Mouse (Mus musculus): ENCODE results near the gene Lhfpl4. TPM values are rescaled to one million over a fixed set of nuclear protein-coding genes. Genes with fewer than 3 reads are reported as not detected.

The Lhfpl4 gene
- polyA plus RNA-seq, 2 experiments from 2014 or later = 0.90 TPM; not detected in 1

GRCm38 (mm10) chr6:113168316-113168975, 26.7 kb downstream of the Lhfpl4 start:
- ATAC-seq = no peak

- no peak for ATAC-seq
Observed at GRCm38 (mm10) chr6:113166661-113167251, 28.4 kb downstream of the Lhfpl4 start.

GRCm38 (mm10) chr6:113163513-113163912, 31.7 kb downstream of the Lhfpl4 start:
- no peak for ATAC-seq

GRCm38 (mm10) chr6:113161982-113162381, 33.2 kb downstream of the Lhfpl4 start:
- no peak for ATAC-seq

- no peak for ATAC-seq
Observed at GRCm38 (mm10) chr6:113160106-113160505, 35.1 kb downstream of the Lhfpl4 start.

- ATAC-seq = no peak
Observed at GRCm38 (mm10) chr6:113156064-113156463, 39.1 kb downstream of the Lhfpl4 start.

GRCm38 (mm10) chr6:113154886-113155285, 40.3 kb downstream of the Lhfpl4 start:
- no peak for ATAC-seq

- no peak for ATAC-seq
Observed at GRCm38 (mm10) chr6:113154071-113154470, 41.1 kb downstream of the Lhfpl4 start.

GRCm38 (mm10) chr6:113145249-113145648, 49.9 kb downstream of the Lhfpl4 start:
- ATAC-seq = no peak

GRCm38 (mm10) chr6:113144764-113145163, 50.4 kb downstream of the Lhfpl4 start:
- ATAC-seq = no peak

GRCm38 (mm10) chr6:113141389-113142094, 53.6 kb downstream of the Lhfpl4 start:
- ATAC-seq = no peak

GRCm38 (mm10) chr6:113133360-113133759, 61.8 kb downstream of the Lhfpl4 start:
- ATAC-seq = no peak

- ATAC-seq = no peak
Observed at GRCm38 (mm10) chr6:113120806-113121205, 74.4 kb downstream of the Lhfpl4 start.

Other genes starting within 250 kb of the Lhfpl4 start
- gene Srgap3, start 248.1 kb downstream of the Lhfpl4 start, polyA plus RNA-seq (2017; shearing (Covaris generic)) = under 1 TPM; 0.44 to 0.67 TPM
- gene Thumpd3, start 149.2 kb downstream of the Lhfpl4 start, polyA plus RNA-seq (2017; shearing (Covaris generic)) = 100 to 1,000 TPM in 1 of 2 experiments, 10 to 100 TPM in 1; 76.7 to 104 TPM
- gene Setd5, start 118.0 kb downstream of the Lhfpl4 start, polyA plus RNA-seq (2017; shearing (Covaris generic)) = 10 to 100 TPM; 31.9 to 37.2 TPM
- gene Mtmr14, start 42.5 kb upstream of the Lhfpl4 start, polyA plus RNA-seq (2017; shearing (Covaris generic)) = 10 to 100 TPM; 20.6 to 25.6 TPM
- under 1 TPM; 0.23 to 0.28 TPM for gene Cpne9, start 86.9 kb upstream of the Lhfpl4 start, polyA plus RNA-seq (2017; shearing (Covaris generic))
- gene Brpf1, start 111.8 kb upstream of the Lhfpl4 start, polyA plus RNA-seq (2017; shearing (Covaris generic)) = 10 to 100 TPM; 11.7 to 12.0 TPM
- 10 to 100 TPM; 15.9 to 26.2 TPM for gene Ogg1, start 131.6 kb upstream of the Lhfpl4 start, polyA plus RNA-seq (2017; shearing (Covaris generic))
- gene Camk1, start 148.6 kb upstream of the Lhfpl4 start, polyA plus RNA-seq (2017; shearing (Covaris generic)) = 1 to 10 TPM; 2.2 to 2.9 TPM
- 10 to 100 TPM; 39.2 to 47.5 TPM for gene Tada3, start 182.5 kb upstream of the Lhfpl4 start, polyA plus RNA-seq (2017; shearing (Covaris generic))
- gene Arpc4, start 182.7 kb upstream of the Lhfpl4 start, polyA plus RNA-seq (2017; shearing (Covaris generic)) = 100 to 1,000 TPM; 574 to 794 TPM
- gene Ttll3, start 193.9 kb upstream of the Lhfpl4 start, polyA plus RNA-seq (2017; shearing (Covaris generic)) = 10 to 100 TPM; 22.7 to 24.0 TPM
- gene Rpusd3, start 224.0 kb upstream of the Lhfpl4 start, polyA plus RNA-seq (2017; shearing (Covaris generic)) = 10 to 100 TPM in 1 of 2 experiments, 1 to 10 TPM in 1; 9.8 to 10.2 TPM
- not detected for gene Cidec, start 240.4 kb upstream of the Lhfpl4 start, polyA plus RNA-seq (2017; shearing (Covaris generic))
- 10 to 100 TPM; 54.9 to 66.3 TPM for gene Jagn1, start 247.2 kb upstream of the Lhfpl4 start, polyA plus RNA-seq (2017; shearing (Covaris generic))

Measured in CD4-positive, CD25-positive, alpha-beta regulatory T cell, adult 4 months (primary cell).